Comparison of ENCODE assay signal across 25 mouse cellular contexts in the genomic region with DNA sequence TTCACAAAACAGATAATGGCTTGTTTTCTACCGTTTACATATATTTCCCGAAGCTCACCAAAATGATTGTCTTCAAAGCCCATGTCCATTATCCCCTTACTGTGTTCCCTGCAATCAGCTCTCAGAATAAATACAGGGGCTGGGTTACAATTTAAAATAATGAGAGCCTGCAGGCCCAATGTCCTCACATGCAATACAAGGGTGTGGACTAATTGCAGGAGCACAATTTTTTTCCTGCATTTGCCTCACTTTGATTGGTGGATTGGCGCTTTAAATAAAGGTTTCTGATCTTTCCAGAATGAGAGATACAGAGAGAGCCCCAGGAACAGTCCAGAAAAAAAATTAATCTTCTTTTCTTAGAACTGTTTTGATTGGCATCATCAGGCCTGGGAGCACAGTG. TPM values are rescaled to one million over a fixed set of nuclear protein-coding genes. Genes with fewer than 3 reads are reported as not detected.
DNase-seq lines count a peak whose midpoint lies in the region; ATAC-seq and TF ChIP-seq lines count a peak whose summit lies in the region.
"Had no signal": no experiment of that assay in that cellular context is flagged by ENCODE, and none has a peak within 500 bp of the region (broad histone marks: within the 10 kb centered on the region; RNA-seq: fewer than 3 reads in every experiment).

A gene (plus strand): TSS at position 301 of the 400 bp plus-strand sequence.

- H3K4me1 ChIP-seq in embryonic facial prominence, embryonic 14.5 days (ENCODE audit: control insufficient read depth, insufficient read depth, low read length), result no peaks in the 10 kb centered on the region
- H3K4me1 ChIP-seq in embryonic facial prominence, embryonic 10.5 days, result no peaks in the 10 kb centered on the region

- no peak for ATAC-seq in embryonic facial prominence, embryonic 14.5 days (ENCODE audit: low read depth)
- ATAC-seq: activated CD4-positive, CD25-positive, alpha-beta regulatory T cell, adult 4 months; CD4-positive, CD25-positive, alpha-beta regulatory T cell, adult 4 months; Patski had no signal

- H3K9ac ChIP-seq in embryonic facial prominence, embryonic 14.5 days (ENCODE audit: low read depth, low read length), result no peak within 1 kb of the TSS

- intact Hi-C loops in gastrocnemius, adult 2 months (cut with DNase I), result no loop called here

- H3K4me3 ChIP-seq in embryonic facial prominence, embryonic 14.5 days (ENCODE audit: low read depth, low read length), result no peak within 1 kb of the TSS
- H3K4me3 ChIP-seq in embryonic facial prominence, embryonic 10.5 days, result no peak within 1 kb of the TSS
- no peak within 1 kb of the TSS for H3K4me3 ChIP-seq in gastrocnemius, adult 2 months

- H3K36me3 ChIP-seq in embryonic facial prominence, embryonic 14.5 days (ENCODE audit: control insufficient read depth, insufficient read depth, low read length), result no peaks in the 10 kb centered on the region
- H3K36me3 ChIP-seq in embryonic facial prominence, embryonic 10.5 days (replicated peaks), result no peaks in the 10 kb centered on the region
- H3K36me3 ChIP-seq: G1E had no signal

- no peak for TF ChIP-seq CTCF in brain, embryonic 14.5 days (IDR thresholded peaks at IDR 0.05; ENCODE audit: borderline replicate concordance, extremely low read depth, insufficient read depth, insufficient read length)
- no peak for TF ChIP-seq CTCF in gastrocnemius, adult 2 months (IDR thresholded peaks at IDR 0.05)

- no peak within 1 kb of the TSS for H3K4me2 ChIP-seq in embryonic facial prominence, embryonic 14.5 days (ENCODE audit: low read depth, low read length)

- TF ChIP-seq POLR2A in brain, embryonic 14.5 days (IDR thresholded peaks at IDR 0.05; ENCODE audit: borderline replicate concordance, extremely low read depth, insufficient read depth, insufficient read length, poor library complexity, severe bottlenecking), result no peak

- H3K27me3 ChIP-seq in embryonic facial prominence, embryonic 14.5 days (replicated peaks; ENCODE audit: control insufficient read depth, insufficient read depth, low read length), result no peaks in the 10 kb centered on the region
- H3K27me3 ChIP-seq in embryonic facial prominence, embryonic 10.5 days (replicated peaks; ENCODE audit: low read depth, poor library complexity, severe bottlenecking), result no peaks in the 10 kb centered on the region
- H3K27me3 ChIP-seq: CH12.LX had no signal

- 71% methylated on average over 3 of the region's 3 CpGs for WGBS in embryonic facial prominence, embryonic 14.5 days
- 81% methylated on average over 3 of the region's 3 CpGs for WGBS in embryonic facial prominence, embryonic 10.5 days

- H3K27ac ChIP-seq in embryonic facial prominence, embryonic 14.5 days (replicated peaks; ENCODE audit: low read depth, low read length), result no peak within 1 kb of the TSS
- no peak within 1 kb of the TSS for H3K27ac ChIP-seq in embryonic facial prominence, embryonic 10.5 days (replicated peaks)
- no peak within 1 kb of the TSS for H3K27ac ChIP-seq in gastrocnemius, adult 2 months

- peak; percentile 24 for DNase-seq in embryonic facial prominence, embryonic 14.5 days (ENCODE audit: low spot score)
- DNase-seq in embryonic facial prominence, embryonic 10.5 days (ENCODE audit: low spot score), result no peak
- peak; percentile 2 for DNase-seq in brain, embryonic 14.5 days (ENCODE audit: low read depth)
- DNase-seq in gastrocnemius, adult 2 months, result no peak
- DNase-seq: adrenal gland, adult 2 months; adrenal gland, adult 8-10 months; adrenal gland, postnatal 10 days; adrenal gland, postnatal 14 days; adrenal gland, postnatal 25 days; adrenal gland, postnatal 36 days; B cell, adult 2 months; cerebellum, adult 11 months; cerebellum, adult 11-12 months; cerebellum, adult 18-20 months; cerebellum, adult 2 months had no signal

- no peaks in the 10 kb centered on the region for H3K9me3 ChIP-seq in embryonic facial prominence, embryonic 14.5 days (ENCODE audit: control insufficient read depth, low read length)
- H3K9me3 ChIP-seq in embryonic facial prominence, embryonic 10.5 days, result no peaks in the 10 kb centered on the region
- H3K9me3 ChIP-seq: G1E had no signal

RNA-seq across cellular contexts. Expression of the gene that starts here (rescaled TPM):
- polyA plus RNA-seq in embryonic facial prominence, embryonic 14.5 days (2014; fragmentation: Nextera tagmentation; extraction: Ambion mirVana), result 6.2 and 10.6 TPM in 2 replicates
- polyA plus RNA-seq in embryonic facial prominence, embryonic 10.5 days (2016; fragmentation: Nextera tagmentation; extraction: Ambion mirVana), result not detected in 2 replicates
- polyA plus RNA-seq in brain, embryonic 14.5 days (2012; rRNA removed), result 0.41 TPM in 1 of 2 replicates, not detected in the other
- total RNA-seq in gastrocnemius, adult 2 months (2021), result not detected
- total RNA-seq: adrenal gland, adult 18-20 months; adrenal gland, adult 2 months; adrenal gland, adult 8-10 months; adrenal gland, postnatal 10 days; adrenal gland, postnatal 14 days; adrenal gland, postnatal 25 days; adrenal gland, postnatal 36 days; adrenal gland, postnatal 4 days; CH12.LX; ES-E14; G1E; MEL had no signal
- polyA plus RNA-seq: activated CD4-positive, CD25-positive, alpha-beta regulatory T cell, adult 4 months; adrenal gland, adult 2 months; C2C12; cerebellum, adult 2 months; G1E; Patski had no signal

Comparison
In these comparisons a context has a peak if more than half of its experiments do, and no peak if none do; other contexts are left out.
1. Peak in DNase-seq in brain, embryonic 14.5 days; RNA of the gene not detected or under 1 TPM.